Mouse (Mus musculus) erythroblast, embryonic 14.5 days (primary cell): ENCODE results near the gene Nap1l3. TPM values are rescaled to one million over a fixed set of nuclear protein-coding genes. Genes with fewer than 3 reads are reported as not detected.

Source experiments
- H3K27me3 ChIP-seq: 2 replicates; pipeline ENCODE4 v1.6.1; 2012; ENCODE audit warnings: inconsistent platforms; ENCODE audit not compliant: control insufficient read depth
- H3K36me3 ChIP-seq: 2 replicates; pipeline ENCODE4 v1.6.1; 2012; ENCODE audit warnings: mild to moderate bottlenecking, inconsistent platforms; ENCODE audit not compliant: control insufficient read depth
- H3K4me1 ChIP-seq: 2 replicates; pipeline ENCODE4 v1.6.1; 2012; ENCODE audit warnings: inconsistent platforms; ENCODE audit not compliant: control insufficient read depth
- H3K4me3 ChIP-seq: replicated peaks from 2 replicates; pipeline ENCODE3; 2012; ENCODE audit warnings: moderate library complexity, mild to moderate bottlenecking, inconsistent platforms
- H3K9me3 ChIP-seq: 2 replicates; pipeline ENCODE4 v1.6.1; 2012; ENCODE audit warnings: low read length, inconsistent platforms, mixed read lengths; ENCODE audit not compliant: control insufficient read depth
- GATA1 ChIP-seq: IDR thresholded peaks from 2 replicates; pipeline ENCODE4 v1.6.1; 2012; ENCODE audit warnings: low read length, inconsistent platforms, mixed read lengths
- TAL1 ChIP-seq: IDR thresholded peaks from 3 replicates; pipeline ENCODE4 v1.6.1; 2012; ENCODE audit warnings: low read length, inconsistent platforms, mixed read lengths
- polyA plus RNA-seq: library from polyadenylated mRNA; stranded (reverse); fragments of >175 nt; gene quantifications from 2 replicates; pipeline ENCODE4 v1.2.3, GENCODE M21; 2012

Nap1l3 gene
- 0.03 TPM in 1 of 2 replicates, not detected in the other for polyA plus RNA-seq

DNA sequence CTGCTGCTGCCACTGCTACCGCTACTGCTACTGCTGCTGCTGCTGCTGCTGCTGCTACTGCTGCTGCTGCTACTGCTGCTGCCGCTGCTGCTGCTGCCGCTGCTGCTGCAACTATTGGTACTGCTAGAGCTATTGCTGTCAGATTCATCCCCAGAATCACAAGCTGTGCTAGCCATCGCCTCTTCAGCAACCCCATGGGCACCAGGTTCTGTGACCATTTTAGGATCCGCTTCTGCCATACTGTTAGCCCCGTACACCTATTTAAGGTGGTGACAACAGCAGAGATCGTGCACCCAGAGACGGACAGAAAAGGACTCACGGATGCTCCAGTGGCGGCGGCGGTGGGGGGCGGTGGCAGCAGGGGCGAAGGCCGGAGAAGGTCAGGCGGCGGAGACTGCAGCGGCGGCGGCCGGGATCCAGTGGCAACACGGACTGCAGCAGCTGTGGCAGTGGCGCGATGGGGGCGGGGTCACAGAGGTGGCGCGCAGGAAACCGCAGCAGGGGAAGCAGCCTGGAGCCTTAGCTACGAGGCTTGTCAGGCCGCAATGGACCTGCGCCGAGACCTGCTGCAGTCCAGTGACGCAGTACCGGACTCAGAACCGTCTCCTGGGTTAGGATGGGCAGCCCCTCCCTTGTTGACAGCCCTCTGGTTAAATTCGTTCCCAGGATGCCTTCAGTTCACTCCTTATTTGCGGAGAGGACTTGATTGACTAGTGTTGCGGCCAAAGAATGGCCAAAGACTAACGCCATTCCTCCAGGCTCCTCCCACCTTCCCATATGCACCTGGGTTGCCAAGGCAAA lies at the start of gene Nap1l3:
Gene Nap1l3, minus strand, starts transcription at position 621 of the 801 bp plus-strand sequence.
- Histone ChIP-seq H3K36me3 (no peaks in the 10 kb centered on the region), H3K9me3 (no peaks in the 10 kb centered on the region), H3K4me3 (peak within 1 kb of the TSS; percentile 60), H3K27me3 (peaks cover 6% of the 10 kb centered on the region), H3K4me1 (no peaks in the 10 kb centered on the region)
- no peak for TF ChIP-seq TAL1
- no peak for TF ChIP-seq GATA1

DNA sequence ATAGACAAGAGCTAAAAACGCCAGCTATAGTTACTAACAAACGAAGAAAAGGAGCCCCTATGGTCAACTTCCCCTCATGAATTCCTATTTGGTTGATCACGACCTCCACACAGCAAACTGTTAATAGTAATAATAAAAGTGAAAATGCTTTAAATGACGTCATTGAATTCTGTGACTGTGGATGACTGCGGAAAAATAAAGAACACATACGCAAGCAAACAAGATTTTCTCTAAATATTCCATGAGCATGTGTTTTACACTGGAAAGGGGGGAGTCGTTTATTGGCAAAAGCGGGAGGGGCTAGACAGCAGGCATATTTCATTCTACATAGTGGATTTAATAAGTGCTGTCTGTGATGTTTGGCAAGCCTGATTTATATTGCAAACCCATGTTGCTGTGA lies 451 bp upstream of the Nap1l3 start:
- H3K4me3 ChIP-seq: peak overlapping the region; percentile 60
- H3K27me3 ChIP-seq: peaks cover 6% of the 10 kb centered on the region
- H3K9me3 ChIP-seq: no peaks in the 10 kb centered on the region
- no peaks in the 10 kb centered on the region for H3K4me1 ChIP-seq
- TF ChIP-seq GATA1: no peak
- no peak for TF ChIP-seq TAL1
- H3K36me3 ChIP-seq: no peaks in the 10 kb centered on the region
